Mouse (Mus musculus) cerebellum, postnatal 10 days (tissue): Measurements from ENCODE around the gene Olfr94.
"Not testable (repeated sequence)": the region's sequence is repeated elsewhere in the genome, so short reads cannot be mapped to it uniquely, and the experiment has no call there.

Experiments
- DNase-seq, 2 experiments: peaks; one replicate each; pipeline ENCODE4 v3.0.0; 2021; ENCODE audit warnings: mixed read lengths in 2 of 2

Gene Olfr94

DNA sequence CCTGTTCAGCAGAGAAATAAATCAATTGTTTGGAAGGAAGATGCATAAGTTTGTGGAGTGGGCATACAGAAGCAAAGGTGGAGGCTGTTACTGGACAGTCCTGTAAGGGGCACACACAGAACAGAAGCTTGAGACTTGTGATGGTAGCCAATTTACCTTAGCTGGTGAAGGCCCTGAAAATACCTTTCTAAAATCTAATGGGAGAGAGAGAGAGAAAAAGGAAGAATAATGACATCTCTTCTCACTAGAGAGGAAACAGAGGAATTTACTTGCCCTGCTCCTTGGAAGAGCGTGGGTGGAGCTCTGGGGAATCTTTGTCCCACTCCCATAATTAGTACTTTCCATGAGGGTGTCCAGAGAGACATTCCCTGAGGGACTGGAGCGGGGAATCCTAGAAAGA lies at the start of gene Olfr94:
Olfr94 (minus strand) TSS at position 101 of the 400 bp plus-strand sequence.
- DNase-seq: no peak

DNA sequence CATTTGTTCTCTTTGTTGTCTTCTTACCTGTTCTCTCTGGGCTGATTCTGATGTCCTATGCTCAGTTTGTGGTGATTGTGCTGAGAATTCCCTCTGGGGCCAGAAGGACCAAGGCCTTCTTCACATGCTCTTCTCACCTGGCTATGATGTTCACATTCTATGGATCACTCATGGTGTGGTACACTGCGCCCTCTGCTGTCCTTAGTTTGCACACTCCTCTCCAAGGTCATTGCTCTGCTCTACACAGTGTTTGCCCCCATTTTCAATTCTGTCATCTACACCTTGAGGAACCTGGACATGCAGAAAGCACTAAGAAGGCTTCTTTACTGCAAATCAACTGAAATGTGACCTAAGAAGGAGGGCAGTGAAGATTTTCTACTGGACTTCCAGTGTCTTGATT lies 49.8 kb upstream of the Olfr94 start:
- peak; percentile 23 to 32 for DNase-seq

DNA sequence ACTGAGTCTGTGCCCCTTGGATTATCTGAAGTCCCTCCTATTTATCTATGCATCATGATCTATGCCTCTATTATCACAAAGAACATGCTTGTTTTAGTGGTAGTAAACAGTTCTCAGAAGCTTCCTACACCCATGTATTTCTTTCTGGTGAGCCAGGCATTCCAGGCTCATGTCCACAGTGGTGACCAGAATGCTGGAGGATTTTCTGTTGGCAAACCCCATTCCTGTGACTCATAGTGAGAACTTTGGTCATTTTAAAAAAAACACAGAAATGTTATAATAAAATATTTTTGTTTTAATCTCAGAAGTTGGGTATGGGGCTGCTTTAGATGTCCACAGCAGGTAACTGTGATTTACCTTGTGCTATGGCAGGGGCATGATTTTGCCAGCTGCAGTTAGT lies 48.7 kb upstream of the Olfr94 start:
- DNase-seq: no peak

DNA sequence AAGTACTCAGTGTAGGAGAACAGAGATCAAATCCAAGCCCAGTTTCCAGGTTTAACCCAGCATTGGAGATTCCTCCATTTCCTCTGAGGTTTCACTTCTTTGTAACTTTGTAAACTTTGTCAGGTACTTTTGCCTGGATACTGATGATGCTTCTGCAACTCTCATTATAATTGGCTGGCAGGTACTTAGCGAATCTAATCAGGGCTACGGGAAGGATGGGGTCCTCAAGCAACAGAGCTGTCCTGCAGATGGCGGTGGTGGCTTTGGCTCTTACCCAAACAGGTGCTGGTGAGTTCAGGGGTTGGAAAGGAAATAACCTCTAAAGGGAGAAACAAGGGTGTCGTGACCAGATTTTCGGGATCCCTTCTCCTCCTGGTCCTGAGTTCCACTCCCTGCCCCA lies 45.9 kb upstream of the Olfr94 start:
- DNase-seq: peak; percentile 28 to 33

DNA sequence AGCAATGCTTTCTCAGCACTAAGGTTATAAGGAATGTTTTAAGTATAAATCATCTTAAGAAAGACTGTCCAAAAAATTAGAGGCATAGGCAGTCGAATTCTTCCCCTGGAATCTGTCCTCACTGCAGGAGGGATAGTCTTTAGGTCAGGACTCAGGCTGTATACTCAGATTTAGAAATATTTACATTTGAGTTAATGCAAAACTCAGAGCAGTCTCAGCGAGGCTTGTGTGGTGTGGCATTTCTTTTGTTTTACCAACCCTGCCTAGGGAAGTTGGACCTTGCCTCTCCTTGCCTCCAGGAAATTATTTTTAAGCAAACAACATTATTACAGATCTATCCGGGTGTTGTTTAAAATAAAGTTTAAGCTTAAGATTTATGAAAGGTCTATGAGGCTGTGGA lies 41.4 kb upstream of the Olfr94 start:
- DNase-seq: no peak

DNA sequence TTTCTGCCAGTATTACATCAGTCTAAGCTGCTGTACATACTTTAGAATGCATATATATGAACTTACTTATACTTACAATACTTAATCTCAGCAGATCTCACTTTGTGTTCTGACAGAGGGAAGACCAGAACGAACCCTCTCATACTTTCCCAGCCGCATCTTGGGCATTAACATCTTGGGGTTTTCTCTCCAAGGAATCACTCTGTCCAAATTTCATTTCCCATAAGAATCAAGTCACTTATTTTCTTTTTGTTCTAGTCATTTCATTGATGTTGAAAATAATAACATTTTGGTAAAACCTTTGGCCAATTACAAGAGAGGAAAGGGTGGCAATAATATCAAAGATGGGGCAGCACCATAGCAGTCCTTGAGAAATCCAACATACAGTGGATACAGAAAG lies 36.4 kb upstream of the Olfr94 start, which contains the start of gene Olfr97:
Olfr97 (minus strand) TSS at position 101 of the 400 bp plus-strand sequence.
- not testable (repeated sequence) for DNase-seq

DNA sequence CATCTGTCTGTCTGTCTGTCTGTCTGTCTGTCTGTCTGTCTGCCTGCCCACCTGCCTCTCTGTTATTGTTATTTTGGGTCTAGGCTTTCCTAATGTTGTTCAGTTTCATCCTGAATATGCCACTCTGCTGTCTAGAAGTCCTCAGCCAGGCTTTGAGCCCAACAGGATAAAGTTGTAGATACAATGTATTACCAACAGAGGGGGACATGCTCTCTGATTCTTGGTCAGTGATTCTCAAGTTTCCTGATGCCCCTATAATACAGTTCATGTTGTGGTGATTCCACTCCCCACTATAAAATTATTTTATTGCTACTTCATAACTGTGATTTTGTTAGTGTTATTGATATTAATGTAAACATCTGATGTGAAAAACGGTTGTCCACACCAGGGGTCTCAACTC lies 21.1 kb upstream of the Olfr94 start:
- DNase-seq: no peak

DNA sequence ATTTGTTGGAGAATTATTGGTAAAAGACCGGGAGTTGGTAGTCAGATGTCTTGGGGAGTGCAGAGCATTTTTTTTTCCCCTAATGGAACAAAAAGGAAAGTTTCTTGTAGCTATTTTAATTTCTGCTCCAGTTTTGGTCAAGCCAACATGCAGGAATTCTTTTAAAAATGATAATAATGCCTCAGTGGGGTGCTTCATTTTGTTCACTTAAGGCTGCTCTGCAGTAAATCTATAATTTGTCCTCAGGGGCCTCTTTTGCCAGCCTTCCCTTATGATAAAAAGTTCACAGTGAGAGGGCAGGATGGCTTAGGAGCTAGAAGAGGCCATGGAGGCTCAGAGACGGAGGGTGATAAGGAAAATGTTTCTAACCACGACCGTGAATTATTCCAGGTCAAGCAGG lies 19.1 kb upstream of the Olfr94 start, which contains the start of gene Olfr96:
Olfr96 (plus strand) TSS at position 301 of the 400 bp plus-strand sequence.
- DNase-seq: no peak

DNA sequence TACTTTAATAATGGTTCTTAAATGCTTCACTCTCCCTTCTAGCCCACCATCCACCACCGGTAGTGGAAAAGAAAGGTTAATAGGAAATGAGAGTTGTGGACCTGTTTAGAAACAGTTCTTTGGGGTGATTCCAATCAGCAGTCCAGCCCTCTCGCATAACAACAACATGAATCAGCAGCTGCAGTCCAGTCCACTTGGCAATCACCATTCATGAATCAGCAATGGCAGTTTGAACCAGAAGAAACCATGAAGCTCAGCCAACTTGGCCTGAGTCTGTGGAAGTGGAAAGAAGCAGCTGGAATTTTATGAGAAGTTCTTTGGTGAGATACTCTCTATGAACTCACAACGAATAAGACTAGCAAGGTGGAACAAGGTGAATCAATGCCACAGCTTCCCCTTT lies 17.7 kb upstream of the Olfr94 start:
- DNase-seq: no peak

DNA sequence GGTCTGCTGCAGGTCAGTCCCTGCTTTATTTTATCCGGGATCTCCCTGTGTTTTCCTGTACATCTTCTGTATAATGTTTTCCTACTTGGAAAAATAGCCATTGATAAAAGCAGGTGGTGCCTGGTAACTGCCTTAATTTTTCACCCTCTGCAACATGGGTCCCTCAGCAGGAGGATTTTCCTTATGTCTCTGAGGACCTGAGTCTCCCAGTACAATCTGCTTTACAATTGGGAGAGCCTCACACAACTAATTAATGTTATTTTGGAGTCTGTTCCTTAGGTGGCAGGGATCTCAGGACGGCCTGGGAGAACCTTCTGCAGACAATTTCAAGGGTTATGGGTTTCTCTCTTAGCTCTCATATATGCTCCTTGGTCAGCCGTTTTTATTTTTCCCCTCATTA lies 12.2 kb upstream of the Olfr94 start, which contains the start of gene Olfr95:
Olfr95 (minus strand) TSS at position 101 of the 400 bp plus-strand sequence.
- no peak for DNase-seq

DNA sequence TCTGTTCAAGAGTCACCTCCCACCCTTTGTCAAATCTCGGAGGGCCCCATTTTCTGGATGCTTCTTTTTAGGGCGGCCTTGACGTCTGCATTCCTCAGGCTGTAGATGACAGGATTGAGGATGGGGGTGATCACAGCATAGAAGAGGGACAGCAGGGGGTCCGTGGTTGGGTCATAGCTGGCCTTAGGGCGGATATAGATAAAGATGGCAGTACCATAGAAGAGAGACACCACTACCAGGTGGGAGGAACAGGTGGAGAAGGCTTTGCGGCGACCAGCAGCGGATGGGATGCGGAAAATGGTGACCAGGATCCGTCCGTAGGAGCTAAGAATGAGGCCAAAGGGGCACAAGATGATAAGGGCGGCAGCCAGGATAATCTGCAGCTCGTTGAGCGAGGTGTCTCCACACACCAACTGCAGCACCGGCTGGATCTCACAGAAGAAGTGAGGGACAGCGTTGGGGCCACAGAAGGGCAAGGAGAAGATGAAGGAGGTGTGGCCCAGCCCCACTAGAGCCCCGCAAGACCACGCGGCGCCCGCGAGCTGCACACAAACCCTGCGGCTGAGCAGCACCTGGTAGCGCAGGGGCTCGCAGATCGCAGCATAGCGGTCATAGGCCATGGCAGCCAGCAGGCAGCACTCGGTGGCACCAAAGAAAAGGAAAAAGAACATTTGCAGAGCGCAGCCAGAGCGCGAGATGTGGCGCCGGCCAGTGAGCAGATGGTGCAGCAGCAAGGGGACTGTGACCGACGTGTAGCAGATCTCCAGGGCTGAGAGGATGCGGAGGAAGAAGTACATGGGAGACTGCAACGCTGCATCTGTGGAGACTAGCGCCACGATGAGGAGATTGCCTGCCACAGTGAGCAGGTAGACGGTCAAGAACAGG lies 10.3 kb upstream of the Olfr94 start:
- peak; percentile 49 to 56 for DNase-seq

DNA sequence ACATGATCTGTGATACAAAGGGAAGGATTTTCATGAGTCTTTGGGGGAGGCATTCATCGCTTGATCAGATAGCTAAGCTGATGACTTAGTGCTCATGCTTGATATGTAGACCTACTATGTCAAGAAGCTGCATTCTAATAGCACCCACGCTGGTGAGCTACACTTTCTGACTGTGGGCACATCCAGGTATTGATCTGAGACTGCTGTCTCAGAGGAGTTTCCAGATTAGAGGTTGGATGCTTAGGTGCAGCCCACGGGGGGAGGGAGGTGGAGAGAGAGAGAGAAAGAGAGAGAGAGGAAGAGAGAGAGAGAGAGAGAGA lies 3.1 kb upstream of the Olfr94 start:
- no peak for DNase-seq

DNA sequence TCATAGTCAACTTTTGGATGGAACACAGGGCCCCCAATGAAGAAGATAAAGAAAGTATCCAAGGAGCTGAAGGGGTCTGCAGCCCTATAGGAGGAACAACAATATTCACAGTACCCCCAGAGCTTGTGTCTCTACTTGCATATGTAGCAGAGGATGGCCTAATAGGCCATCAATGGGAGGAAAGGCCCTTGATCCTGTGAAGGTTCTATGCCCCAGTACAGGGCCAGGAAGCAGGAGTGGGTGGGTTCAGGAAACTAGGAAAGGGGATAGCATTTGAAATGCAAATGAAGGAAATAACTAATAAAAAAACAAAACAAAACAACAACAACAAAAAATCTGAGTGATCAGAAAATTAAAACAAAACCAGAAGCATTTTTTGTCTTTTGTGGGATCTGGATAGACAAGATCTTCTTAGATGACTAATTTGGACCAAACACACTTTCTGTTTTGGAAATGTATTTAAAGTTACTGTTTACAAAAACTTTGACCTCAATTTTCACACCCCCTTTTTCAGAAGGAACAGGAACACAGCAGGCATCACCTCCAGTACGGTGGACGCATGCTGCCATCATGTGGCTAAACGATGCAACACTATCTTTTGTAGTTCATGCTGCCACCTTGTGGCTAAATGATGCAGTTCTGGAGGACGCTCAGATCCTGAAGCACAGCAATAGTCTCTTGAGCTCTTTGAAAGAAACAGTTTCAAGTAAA lies 2.6 kb upstream of the Olfr94 start:
- DNase-seq: peak; percentile 87 to 92

DNA sequence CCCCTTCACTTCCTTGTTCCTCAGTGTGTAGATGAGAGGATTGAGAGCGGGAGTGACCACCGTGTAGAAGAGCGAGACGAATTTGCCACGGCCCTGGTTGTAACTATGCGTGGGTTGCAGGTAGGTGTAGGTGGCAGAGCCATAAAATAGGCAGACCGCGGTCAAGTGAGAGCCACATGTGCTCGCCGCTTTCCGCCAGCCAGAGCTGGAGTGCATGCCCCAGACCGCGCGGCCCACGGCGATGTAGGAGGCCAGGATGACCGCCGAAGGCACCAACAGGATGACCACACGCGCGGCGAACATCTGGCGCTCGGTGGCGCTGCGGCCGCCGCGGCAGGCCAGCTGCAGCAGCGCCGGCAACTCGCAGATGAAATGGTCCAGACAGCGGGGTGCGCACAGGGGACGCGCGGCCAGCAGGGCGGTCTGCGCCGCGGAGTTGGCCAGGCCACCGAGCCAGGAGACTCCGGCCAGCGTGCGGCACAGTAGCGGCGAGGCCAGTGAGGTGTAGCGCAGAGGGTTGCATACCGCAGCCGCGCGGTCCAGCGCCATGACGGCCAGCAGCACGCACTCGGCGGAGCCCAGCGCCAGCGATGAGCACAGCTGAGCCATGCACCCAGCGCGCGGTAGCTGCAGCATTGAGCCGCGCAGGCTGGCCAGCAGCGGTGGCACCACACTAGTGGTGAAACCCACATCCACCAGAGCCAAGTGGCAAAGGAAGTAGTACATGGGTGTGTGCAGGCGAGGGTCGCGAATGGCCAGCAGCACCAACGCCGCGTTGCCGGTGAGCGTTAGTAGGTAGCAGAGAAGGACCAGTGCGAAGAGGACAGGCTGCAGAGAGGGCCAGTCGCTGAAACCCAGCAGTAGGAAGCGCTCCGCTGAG lies 3.7 kb downstream of the Olfr94 start:
- peak; percentile 62 to 64 for DNase-seq

DNA sequence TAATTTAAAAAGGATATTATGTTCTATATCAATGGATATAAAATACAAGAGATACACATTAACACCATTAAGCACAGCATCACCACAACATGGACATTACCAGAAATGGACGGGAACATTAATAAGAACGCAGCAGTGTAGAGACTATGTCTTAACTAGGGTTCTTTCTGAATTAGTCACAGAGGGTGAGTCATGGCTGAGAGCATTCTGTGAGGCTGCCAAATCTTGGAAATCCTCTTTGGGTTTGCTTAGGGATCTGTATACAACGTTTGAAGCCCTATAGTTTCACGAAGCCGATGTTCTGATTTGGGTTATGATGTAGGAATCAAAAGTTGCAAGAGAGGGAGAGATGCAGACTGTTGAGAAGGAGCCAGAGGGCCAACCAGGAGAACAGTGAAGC lies 6.0 kb downstream of the Olfr94 start:
- DNase-seq: no peak

DNA sequence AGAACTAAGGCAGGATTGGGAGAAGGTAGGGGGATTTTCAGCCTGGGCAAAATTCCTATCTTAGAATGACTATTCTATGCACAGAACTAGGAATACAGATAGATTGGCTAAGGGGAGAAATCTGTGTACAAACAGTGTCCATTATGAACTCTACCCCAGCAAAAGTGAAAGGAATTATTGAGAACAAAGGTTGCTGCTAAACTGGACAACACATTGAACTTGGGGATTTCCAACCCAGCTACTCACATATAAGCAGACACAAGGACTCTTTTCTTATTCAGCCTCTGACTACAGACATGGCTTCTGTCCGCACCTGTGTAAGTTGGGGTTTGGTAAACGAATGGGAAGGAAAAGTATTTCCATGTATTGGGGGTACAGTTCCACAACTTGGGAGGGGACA lies 7.1 kb downstream of the Olfr94 start, which contains the start of gene Ubd:
Ubd (plus strand) TSS at position 237 of the 400 bp plus-strand sequence.
- DNase-seq: no peak

DNA sequence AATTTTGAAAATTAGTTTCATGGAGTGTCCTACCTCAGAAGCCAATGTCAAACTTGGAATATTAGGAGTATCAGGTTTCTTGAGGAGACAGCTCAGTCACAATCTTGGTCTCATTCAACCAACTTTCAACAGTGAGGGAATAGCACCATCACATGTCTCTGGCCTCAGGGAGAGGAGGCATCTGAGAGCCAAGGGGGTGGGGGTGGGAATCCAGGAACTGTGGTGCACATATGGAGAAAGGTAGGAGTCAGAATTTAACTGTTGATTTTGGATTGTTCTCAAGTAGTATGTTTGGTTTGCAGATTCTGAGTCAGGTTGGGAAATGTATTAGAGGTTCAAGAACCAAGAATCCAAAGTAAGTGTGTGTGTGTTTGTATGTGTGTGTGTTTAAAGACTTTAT lies 7.8 kb downstream of the Olfr94 start:
- no peak for DNase-seq

DNA sequence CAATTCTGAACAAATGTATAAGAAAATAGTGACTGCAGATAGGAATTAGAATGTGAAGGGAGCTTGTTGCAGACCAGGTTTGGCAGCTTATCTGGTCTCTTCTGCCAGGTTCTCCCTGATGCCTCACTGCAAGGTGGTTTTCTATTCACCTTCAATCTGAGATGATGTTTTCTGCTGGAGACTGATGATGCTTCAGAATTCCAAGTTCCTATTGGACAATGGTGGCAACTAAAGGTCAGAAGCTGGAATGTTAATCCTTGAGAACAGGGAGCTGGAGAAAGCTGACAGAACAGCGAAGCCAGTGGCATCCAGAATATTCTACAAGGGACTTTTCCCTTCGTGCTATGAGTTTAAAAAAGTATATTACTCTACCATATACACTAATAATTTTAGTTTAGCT lies 10.1 kb downstream of the Olfr94 start:
- peak; percentile 75 to 80 for DNase-seq

DNA sequence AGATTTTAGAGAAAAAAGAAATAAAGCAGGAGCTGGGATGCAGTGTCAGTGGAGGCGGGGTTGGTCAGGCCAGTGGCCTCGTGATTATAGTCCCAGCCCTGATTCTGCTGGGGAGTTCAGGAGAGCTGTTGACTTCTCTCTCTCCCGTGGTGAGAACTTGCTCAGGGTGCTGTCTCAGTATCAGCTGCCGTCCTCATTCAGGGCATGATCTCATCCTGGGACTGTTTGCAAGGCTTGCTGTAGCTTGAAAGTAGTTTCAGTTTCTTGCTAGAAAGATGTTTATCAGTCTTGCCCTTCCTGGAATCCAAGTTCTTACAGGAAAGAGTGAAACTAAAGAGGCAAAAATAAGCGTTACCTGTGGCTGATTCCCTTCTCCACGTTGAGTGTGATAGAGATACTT lies 15.3 kb downstream of the Olfr94 start:
- no peak for DNase-seq

DNA sequence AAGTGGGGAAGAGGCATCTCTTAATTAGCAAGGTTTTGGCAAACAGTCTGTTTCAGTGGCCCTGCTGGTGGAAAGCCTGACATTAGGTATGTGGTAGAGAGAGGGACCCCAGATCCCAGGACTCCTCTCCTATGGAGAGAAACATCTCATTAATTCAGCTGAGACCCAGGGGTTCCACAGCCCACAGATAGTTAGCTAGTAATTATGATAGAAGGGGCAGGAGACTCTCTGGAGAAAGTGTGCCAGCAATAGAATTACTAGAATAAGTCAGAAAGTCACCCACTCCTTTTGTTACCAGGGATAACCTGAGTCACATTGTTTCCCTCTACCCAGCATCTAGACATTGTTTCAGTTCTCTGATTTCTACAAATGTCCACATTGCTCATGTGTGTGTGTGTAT lies 39.4 kb downstream of the Olfr94 start, which contains the start of gene Olfr93:
Olfr93 (minus strand) TSS at position 101 of the 400 bp plus-strand sequence.
- no peak for DNase-seq
